Mouse (Mus musculus) layer of hippocampus, postnatal 10 days (tissue): Measurements from ENCODE around the gene Aven. TPM values are rescaled to one million over a fixed set of nuclear protein-coding genes. Genes with fewer than 3 reads are reported as not detected.
"Not testable (repeated sequence)": the region's sequence is repeated elsewhere in the genome, so short reads cannot be mapped to it uniquely, and the experiment has no call there.

Source experiments
- DNase-seq, 2 experiments: peaks; one replicate each; pipeline ENCODE4 v3.0.0; 2021; ENCODE audit warnings: low spot score in 2 of 2
- long read RNA-seq: library from polyadenylated mRNA; stranded (forward); transcript quantifications from one replicate; pipeline ENCODE4 v2.0.0, GENCODE M21; 2023
- total RNA-seq, 2 experiments: library from RNA; stranded (reverse); gene quantifications; 2 replicates each; pipeline ENCODE4 v1.2.3; 2021

The Aven gene
- total RNA-seq = 10 to 100 TPM in 1 of 2 experiments, 1 to 10 TPM in 1; 8.9 to 10.1 TPM
- long read RNA-seq, full-length matches to known transcripts = 13 of 14 reads
- long read RNA-seq, partial matches to known transcripts = 0 of 14 reads
- long read RNA-seq, other reads (novel, unspliced or antisense) = 1 of 14 reads

GRCm38 (mm10) chr2:112492856-112493538, at the start of gene Aven:
Gene Aven (plus strand): TSS chr2:112492964.
- peak; percentile 78 to 89 for DNase-seq

GRCm38 (mm10) chr2:112443491-112443890, 49.3 kb upstream of the Aven start:
- DNase-seq = no peak

- DNase-seq = no peak
These were observed 47.3 kb upstream of the Aven start for GRCm38 (mm10) chr2:112445511-112445910.

- not testable (repeated sequence) for DNase-seq
These were observed 44.7 kb upstream of the Aven start for GRCm38 (mm10) chr2:112448046-112448445.

GRCm38 (mm10) chr2:112448510-112449059, 44.2 kb upstream of the Aven start:
- no peak for DNase-seq

- DNase-seq = peak; percentile 19 to 41
These were observed 43.0 kb upstream of the Aven start for GRCm38 (mm10) chr2:112449597-112450296.

GRCm38 (mm10) chr2:112452513-112452912, 40.3 kb upstream of the Aven start:
- not testable (repeated sequence) for DNase-seq

- no peak for DNase-seq
These were observed 38.5 kb upstream of the Aven start for GRCm38 (mm10) chr2:112454125-112454861.

- DNase-seq = peak; percentile 98 to 99
These were observed 37.8 kb upstream of the Aven start, which contains the start of gene Emc7 for GRCm38 (mm10) chr2:112454862-112455564. Gene Emc7 (plus strand): TSS chr2:112454997.

- DNase-seq = no peak
These were observed 32.2 kb upstream of the Aven start for GRCm38 (mm10) chr2:112460557-112460956.

GRCm38 (mm10) chr2:112469542-112469941, 23.2 kb upstream of the Aven start:
- no peak for DNase-seq

GRCm38 (mm10) chr2:112470961-112471381, 21.8 kb upstream of the Aven start:
- DNase-seq = no peak

- DNase-seq = no peak
These were observed 20.7 kb upstream of the Aven start for GRCm38 (mm10) chr2:112472076-112472475.

GRCm38 (mm10) chr2:112474997-112475724, 17.6 kb upstream of the Aven start:
- no peak for DNase-seq

GRCm38 (mm10) chr2:112476554-112476953, 16.2 kb upstream of the Aven start:
- no peak for DNase-seq

GRCm38 (mm10) chr2:112480669-112481068, 12.1 kb upstream of the Aven start, which contains the start of gene Chrm5:
Gene Chrm5 (minus strand): TSS chr2:112480769.
- DNase-seq = no peak

GRCm38 (mm10) chr2:112481564-112481963, 11.2 kb upstream of the Aven start:
- DNase-seq = no peak

- no peak for DNase-seq
These were observed 10.0 kb upstream of the Aven start for GRCm38 (mm10) chr2:112482533-112483333.

- no peak for DNase-seq
These were observed 9.5 kb upstream of the Aven start for GRCm38 (mm10) chr2:112483334-112483651.
